In genomic region chr8:126833006-126833405, GRCm38 (mm10) we compare ENCODE assay signal across 8 mouse cellular contexts.
A peak's percentile ranks its signal among the peaks of the same experiment; 100 is the strongest.
DNase-seq lines count a peak whose midpoint lies in the region; ATAC-seq and TF ChIP-seq lines count a peak whose summit lies in the region.

No protein-coding gene starts in this region.

- DNase-seq in lung, postnatal 25 days (ENCODE audit: low spot score): no peak
- DNase-seq in kidney, adult 9 months: peak; percentile 87
- DNase-seq in ovary, postnatal 36 days (ENCODE audit: low spot score): no peak
- DNase-seq in testis, postnatal 14 days (ENCODE audit: low spot score): no peak
- DNase-seq in cerebellum, adult 2 months: no peak

- peak overlapping the region; percentile 42 for H3K9ac ChIP-seq in lung, embryonic 16.5 days (ENCODE audit: low read length)
- no peak overlapping the region for H3K9ac ChIP-seq in embryonic facial prominence, embryonic 12.5 days

- no peaks in the 10 kb centered on the region for H3K27me3 ChIP-seq in lung, embryonic 16.5 days (ENCODE audit: control insufficient read depth, insufficient read depth, low read depth, low read length)
- no peaks in the 10 kb centered on the region for H3K27me3 ChIP-seq in embryonic facial prominence, embryonic 12.5 days
- H3K27me3 ChIP-seq in cerebellum, adult 2 months (ENCODE audit: control insufficient read depth, insufficient read depth, low read length): no peaks in the 10 kb centered on the region

- H3K4me3 ChIP-seq in lung, embryonic 16.5 days (ENCODE audit: low read length): no peak overlapping the region
- no peak overlapping the region for H3K4me3 ChIP-seq in embryonic facial prominence, embryonic 12.5 days
- no peak overlapping the region for H3K4me3 ChIP-seq in cerebellum, adult 2 months (replicated peaks; ENCODE audit: insufficient read depth, low read depth, low read length)

- H3K36me3 ChIP-seq in lung, embryonic 16.5 days (ENCODE audit: control insufficient read depth, insufficient read depth, low read length): no peaks in the 10 kb centered on the region
- no peaks in the 10 kb centered on the region for H3K36me3 ChIP-seq in embryonic facial prominence, embryonic 12.5 days

- 16% methylated on average over 5 of the region's 5 CpGs for WGBS in lung, embryonic 16.5 days
- WGBS in embryonic facial prominence, embryonic 12.5 days: 23% methylated on average over 5 of the region's 5 CpGs
- 40% methylated on average over 5 of the region's 5 CpGs for WGBS in cerebellum, adult 2 months

- peak overlapping the region; percentile 95 for H3K27ac ChIP-seq in lung, embryonic 16.5 days (ENCODE audit: low read length)
- H3K27ac ChIP-seq in embryonic facial prominence, embryonic 12.5 days: peak overlapping the region; percentile 87
- no peak overlapping the region for H3K27ac ChIP-seq in cerebellum, adult 2 months (ENCODE audit: insufficient read depth, low read length)

- peak overlapping the region; percentile 24; the same call in 1 of the 2 replicates for H3K4me2 ChIP-seq in lung, embryonic 16.5 days (ENCODE audit: low read depth, low read length)
- no peak overlapping the region for H3K4me2 ChIP-seq in embryonic facial prominence, embryonic 12.5 days (replicated peaks)

- TF ChIP-seq POLR2A in cerebellum, adult 2 months (IDR thresholded peaks at IDR 0.05; ENCODE audit: borderline replicate concordance, insufficient read depth, low read length): no peak

- no peak for TF ChIP-seq CTCF in cerebellum, adult 2 months (IDR thresholded peaks at IDR 0.05; ENCODE audit: borderline replicate concordance, insufficient read depth, low read depth, low read length)

- no peaks in the 10 kb centered on the region for H3K9me3 ChIP-seq in lung, embryonic 16.5 days (ENCODE audit: control insufficient read depth, low read length)
- no peaks in the 10 kb centered on the region for H3K9me3 ChIP-seq in embryonic facial prominence, embryonic 12.5 days

- no peak for ATAC-seq in lung, embryonic 16.5 days (ENCODE audit: low read depth)
- ATAC-seq in embryonic facial prominence, embryonic 12.5 days (ENCODE audit: insufficient number of reproducible peaks, insufficient read depth, low FRiP score, low TSS enrichment): no peak
- peak; percentile 35; the same call in 1 of the 2 replicates for ATAC-seq in megakaryocyte-erythroid progenitor cell, adult 5-6 weeks (replicated peaks; ENCODE audit: low FRiP score, low TSS enrichment, poor library complexity, severe bottlenecking)

- peaks cover 65% of the 10 kb centered on the region for H3K4me1 ChIP-seq in lung, embryonic 16.5 days (replicated peaks; ENCODE audit: control insufficient read depth, insufficient read depth, low read length)
- peaks cover 55% of the 10 kb centered on the region for H3K4me1 ChIP-seq in embryonic facial prominence, embryonic 12.5 days
- H3K4me1 ChIP-seq in cerebellum, adult 2 months (ENCODE audit: control insufficient read depth, insufficient read depth, low read length): no peaks in the 10 kb centered on the region
